Mouse (Mus musculus) ES-Bruce4 (cell line): Measurements from ENCODE around the gene Myof.

Experiments
- EP300 ChIP-seq: IDR thresholded peaks from 2 replicates; pipeline ENCODE4 v1.6.1; 2011; ENCODE audit warnings: low read depth, low read length; ENCODE audit not compliant: insufficient read depth
- POLR2A ChIP-seq: IDR thresholded peaks from one replicate; pipeline ENCODE4 v1.8.1; 2011; ENCODE audit warnings: low read length; ENCODE audit not compliant: insufficient read depth

- TF ChIP-seq EP300 (no peak), POLR2A (no peak)
Measured at GRCm38 (mm10) chr19:37954236-37954635, 89.1 kb downstream of the Myof start.
